Mouse (Mus musculus) bone marrow, adult 2 months (tissue): ENCODE data around the gene Hist1h3e.
"Not testable (repeated sequence)": the region's sequence is repeated elsewhere in the genome, so short reads cannot be mapped to it uniquely, and the experiment has no call there.

ENCODE experiments used
- CTCF ChIP-seq: fragments of 200-500 bp; IDR thresholded peaks from 2 replicates; pipeline ENCODE4 v1.5.1; 2011; ENCODE audit warnings: low read length, control low read depth; ENCODE audit not compliant: control insufficient read depth, insufficient read depth
- POLR2A ChIP-seq: fragments of 200-500 bp; IDR thresholded peaks from 2 replicates; pipeline ENCODE4 v1.6.1; 2011; ENCODE audit warnings: low read depth, mild to moderate bottlenecking, control low read depth, low read length, borderline replicate concordance; ENCODE audit not compliant: control insufficient read depth

DNA sequence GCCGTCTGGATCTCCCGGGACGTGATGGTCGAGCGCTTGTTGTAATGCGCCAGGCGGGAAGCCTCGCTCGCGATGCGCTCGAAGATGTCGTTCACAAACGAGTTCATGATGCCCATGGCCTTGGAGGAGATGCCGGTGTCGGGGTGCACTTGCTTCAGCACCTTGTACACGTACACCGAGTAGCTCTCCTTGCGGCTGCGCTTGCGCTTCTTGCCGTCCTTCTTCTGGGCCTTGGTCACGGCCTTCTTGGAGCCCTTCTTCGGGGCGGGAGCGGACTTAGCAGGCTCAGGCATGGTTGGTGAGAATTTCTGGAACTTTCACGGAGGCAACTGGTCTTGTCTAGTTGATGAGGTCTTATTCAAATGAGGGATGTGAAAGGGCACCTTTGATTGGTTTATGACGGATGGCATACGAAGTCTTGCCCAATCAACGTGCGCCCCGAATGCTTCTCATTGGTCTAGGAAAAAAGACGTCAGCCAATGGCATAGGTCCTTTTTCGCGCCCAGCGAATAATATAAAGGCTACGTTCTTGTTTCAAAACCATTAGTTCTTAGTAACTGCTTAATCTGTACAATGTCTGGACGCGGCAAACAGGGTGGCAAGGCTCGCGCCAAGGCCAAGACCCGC, 11.8 kb upstream of the Hist1h3e start, which contains the start of the genes Hist1h2bf and Hist1h2ad:
- TF ChIP-seq CTCF: not testable (repeated sequence)
- TF ChIP-seq POLR2A: peak; percentile 93; the same call in 1 of the 2 replicates
